In genomic region chr12:55388478-55388877, GRCm38 (mm10) we compare ENCODE assay signal across 8 mouse cellular contexts. TPM values are rescaled to one million over a fixed set of nuclear protein-coding genes. Genes with fewer than 3 reads are reported as not detected.
DNase-seq lines count a peak whose midpoint lies in the region; ATAC-seq and TF ChIP-seq lines count a peak whose summit lies in the region.

No protein-coding gene starts in this region.

- H3K36me3 ChIP-seq in E14TG2a.4 (ENCODE audit: insufficient read depth, low read length) = peaks cover under 1% of the 10 kb centered on the region; the same call in 1 of the 2 replicates

- H3K4me3 ChIP-seq in E14TG2a.4 (replicated peaks; ENCODE audit: low read length) = 0 out of 2 replicates have a peak overlapping the region, but pooled peaks have one; percentile 21

- DNase-seq in layer of hippocampus, adult 11-12 months (ENCODE audit: low spot score) = peak; percentile 39
- no peak for DNase-seq in layer of hippocampus, adult 9-10 months (ENCODE audit: low spot score)
- peak; percentile 50 for DNase-seq in embryo, embryonic 11 days
- peak; percentile 54 for DNase-seq in kidney, adult 9 months
- DNase-seq in lung, postnatal 36 days = peak; percentile 89
- peak; percentile 77 to 93 for DNase-seq in thymus, adult 18-20 months

- H3K4me1 ChIP-seq in E14TG2a.4 (replicated peaks; ENCODE audit: low read depth, low read length) = peaks cover 80% of the 10 kb centered on the region

- ATAC-seq in erythroblast, adult 5-6 weeks (replicated peaks; ENCODE audit: low FRiP score, poor library complexity, severe bottlenecking) = no peak

- H3K9me3 ChIP-seq in E14TG2a.4 (ENCODE audit: low read length) = no peaks in the 10 kb centered on the region

- no peak for TF ChIP-seq CTCF in E14TG2a.4 (conservative IDR thresholded peaks at IDR 0.05; ENCODE audit: low read length)

- H3K27me3 ChIP-seq in E14TG2a.4 (ENCODE audit: insufficient read depth, low read length) = no peaks in the 10 kb centered on the region; the same call in 1 of the 2 replicates

RNA-seq across cellular contexts. Expression of gene Psma6, which starts 4.5 kb away (rescaled TPM):
- total RNA-seq in erythroblast, adult 5-6 weeks (2015; ENCODE audit: low replicate concordance) = 66.3 and 98.4 TPM in 2 replicates
- 99.5 and 111 TPM in 2 replicates for total RNA-seq in erythroblast, adult 5-6 weeks (2017; ENCODE audit: low replicate concordance)
